Comparison of ENCODE assay signal across 8 mouse cellular contexts in the genomic region with DNA sequence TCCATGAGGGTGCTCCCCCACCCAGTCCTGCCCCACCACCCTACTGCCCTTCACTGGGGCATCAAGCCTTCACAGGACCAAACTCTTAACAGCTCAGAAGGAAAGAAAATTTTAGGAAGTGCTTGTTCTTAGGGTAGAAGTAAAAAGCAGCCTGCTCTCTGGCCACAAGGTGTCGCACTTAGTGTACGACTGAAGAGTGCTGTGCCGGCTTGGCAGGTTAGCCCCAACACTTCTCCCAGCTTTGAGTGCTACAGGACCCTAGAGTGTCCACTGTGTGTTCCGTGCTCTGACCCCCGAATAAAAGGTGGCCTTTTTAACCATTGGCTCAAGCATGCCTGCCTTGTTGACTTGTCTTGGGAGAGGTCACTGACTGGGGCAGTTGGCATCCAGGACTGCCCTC. TPM values are rescaled to one million over a fixed set of nuclear protein-coding genes. Genes with fewer than 3 reads are reported as not detected.
DNase-seq lines count a peak whose midpoint lies in the region; ATAC-seq and TF ChIP-seq lines count a peak whose summit lies in the region.

No protein-coding gene starts in this region.

- H3K4me3 ChIP-seq in cortical plate, adult 2 months (ENCODE audit: insufficient read depth, low read length): no peak overlapping the region
- no peak overlapping the region for H3K4me3 ChIP-seq in limb, embryonic 14.5 days (replicated peaks; ENCODE audit: low read length)

- TF ChIP-seq CTCF in cortical plate, adult 2 months (IDR thresholded peaks at IDR 0.05; ENCODE audit: extremely low read depth, insufficient read depth, low read length): peak; percentile 75

- H3K4me1 ChIP-seq in cortical plate, adult 2 months (ENCODE audit: control insufficient read depth, insufficient read depth, low read length): no peaks in the 10 kb centered on the region; the same call in 1 of the 2 replicates
- peaks cover 12% of the 10 kb centered on the region; the same call in 1 of the 2 replicates for H3K4me1 ChIP-seq in limb, embryonic 14.5 days (ENCODE audit: control insufficient read depth, insufficient read depth, low read length)

- no peak overlapping the region for H3K4me2 ChIP-seq in limb, embryonic 14.5 days (replicated peaks; ENCODE audit: low read depth, low read length, severe bottlenecking)

- H3K9me3 ChIP-seq in limb, embryonic 14.5 days (ENCODE audit: control insufficient read depth, low read length): no peaks in the 10 kb centered on the region

- TF ChIP-seq POLR2A in cortical plate, adult 2 months (IDR thresholded peaks at IDR 0.05; ENCODE audit: extremely low read depth, insufficient read depth, low read length): no peak
- no peak for TF ChIP-seq POLR2A in limb, embryonic 14.5 days (IDR thresholded peaks at IDR 0.05; ENCODE audit: borderline replicate concordance, extremely low read depth, insufficient read depth, insufficient read length)

- peaks cover 50% of the 10 kb centered on the region for H3K36me3 ChIP-seq in limb, embryonic 14.5 days (ENCODE audit: control insufficient read depth, insufficient read depth, low read length)
- peaks cover 4% of the 10 kb centered on the region; the same call in 1 of the 2 replicates for H3K36me3 ChIP-seq in splenic B cell, adult 2 months (ENCODE audit: control insufficient read depth, insufficient read depth, low read length, poor library complexity, severe bottlenecking)

- H3K9ac ChIP-seq in limb, embryonic 14.5 days (ENCODE audit: low read depth, low read length, severe bottlenecking): no peak overlapping the region

- H3K27me3 ChIP-seq in limb, embryonic 14.5 days (ENCODE audit: control insufficient read depth, insufficient read depth, low read length): no peaks in the 10 kb centered on the region
- no peaks in the 10 kb centered on the region for H3K27me3 ChIP-seq in splenic B cell, adult 2 months (ENCODE audit: control insufficient read depth, insufficient read depth, low read length, poor library complexity, severe bottlenecking)

- WGBS in limb, embryonic 14.5 days: 13% methylated on average over 5 of the region's 5 CpGs

- H3K27ac ChIP-seq in cortical plate, adult 2 months (ENCODE audit: insufficient read depth, low read length): no peak overlapping the region
- H3K27ac ChIP-seq in limb, embryonic 14.5 days (replicated peaks; ENCODE audit: low read depth, low read length): no peak overlapping the region

- peak; percentile 60; the same call in 1 of the 2 replicates for ATAC-seq in limb, embryonic 14.5 days (ENCODE audit: low FRiP score, low read depth)

- DNase-seq in 3134 (ENCODE audit: extremely low read depth, insufficient read length, low spot score): peak; percentile 17
- DNase-seq in adrenal gland, adult (ENCODE audit: inconsistent age in 2 of 2, low spot score in 1 of 2): peak; percentile 74 to 89
- peak; percentile 56 to 77 for DNase-seq in gastrocnemius, postnatal 4 days (ENCODE audit: low spot score in 2 of 2)
- DNase-seq in kidney, adult 9 months: peak; percentile 82
- peak; percentile 86 for DNase-seq in limb, embryonic 14.5 days (ENCODE audit: low spot score)
- DNase-seq in natural killer cell, adult 2 months (ENCODE audit: low spot score in 2 of 2): peak; percentile 58 to 77
- peak; percentile 88 for DNase-seq in splenic B cell, adult 2 months (ENCODE audit: low read depth, low spot score)

RNA-seq across cellular contexts. Expression of gene C1qtnf12, which starts 2.8 kb away (rescaled TPM):
- 19.3 and 22.2 TPM in 2 replicates for polyA plus RNA-seq in cortical plate, adult 2 months (2012; rRNA removed)
- total RNA-seq in gastrocnemius, postnatal 4 days (2021): 10 to 100 TPM; 24.0 to 36.0 TPM
- 37.0 and 44.3 TPM in 2 replicates for polyA plus RNA-seq in limb, embryonic 14.5 days (2012; rRNA removed)
- polyA plus RNA-seq in limb, embryonic 14.5 days (2014; fragmentation: Nextera tagmentation; extraction: Ambion mirVana): 52.3 and 56.6 TPM in 2 replicates

RNA-seq across cellular contexts. Expression of gene Ube2j2, which starts 15.6 kb away (rescaled TPM):
- 72.6 and 75.2 TPM in 2 replicates for polyA plus RNA-seq in cortical plate, adult 2 months (2012; rRNA removed)
- 10 to 100 TPM; 59.6 to 74.0 TPM for total RNA-seq in gastrocnemius, postnatal 4 days (2021)
- polyA plus RNA-seq in limb, embryonic 14.5 days (2012; rRNA removed): 106 and 117 TPM in 2 replicates
- polyA plus RNA-seq in limb, embryonic 14.5 days (2014; fragmentation: Nextera tagmentation; extraction: Ambion mirVana): 122 and 126 TPM in 2 replicates

RNA-seq across cellular contexts. Expression of gene B3galt6, which starts 33.2 kb away (rescaled TPM):
- polyA plus RNA-seq in cortical plate, adult 2 months (2012; rRNA removed): 8.9 and 11.0 TPM in 2 replicates
- 1 to 10 TPM; 4.8 to 6.0 TPM for total RNA-seq in gastrocnemius, postnatal 4 days (2021)
- 11.3 and 15.2 TPM in 2 replicates for polyA plus RNA-seq in limb, embryonic 14.5 days (2012; rRNA removed)
- 17.0 and 18.8 TPM in 2 replicates for polyA plus RNA-seq in limb, embryonic 14.5 days (2014; fragmentation: Nextera tagmentation; extraction: Ambion mirVana)

RNA-seq across cellular contexts. Expression of gene Sdf4, which starts 33.4 kb away (rescaled TPM):
- 122 and 126 TPM in 2 replicates for polyA plus RNA-seq in cortical plate, adult 2 months (2012; rRNA removed)
- total RNA-seq in gastrocnemius, postnatal 4 days (2021): 100 to 1,000 TPM; 116 to 117 TPM
- 52.4 and 74.5 TPM in 2 replicates for polyA plus RNA-seq in limb, embryonic 14.5 days (2012; rRNA removed)
- polyA plus RNA-seq in limb, embryonic 14.5 days (2014; fragmentation: Nextera tagmentation; extraction: Ambion mirVana): 171 TPM in 2 replicates

RNA-seq across cellular contexts. Expression of gene Tnfrsf4, which starts 54.4 kb away (rescaled TPM):
- polyA plus RNA-seq in cortical plate, adult 2 months (2012; rRNA removed): 3.4 and 4.0 TPM in 2 replicates
- 1 to 10 TPM in 1 of 2 experiments, under 1 TPM in 1; 0.93 to 1.4 TPM for total RNA-seq in gastrocnemius, postnatal 4 days (2021)
- 4.8 and 5.8 TPM in 2 replicates for polyA plus RNA-seq in limb, embryonic 14.5 days (2012; rRNA removed)
- 0.58 and 0.65 TPM in 2 replicates for polyA plus RNA-seq in limb, embryonic 14.5 days (2014; fragmentation: Nextera tagmentation; extraction: Ambion mirVana)

Comparison
In these comparisons a context has a peak if more than half of its experiments do, and no peak if none do; other contexts are left out.
1. DNase-seq: peak in every context shown above with its lines; median percentile 88 in splenic B cell, adult 2 months; 86 in limb, embryonic 14.5 days; 82 in kidney, adult 9 months; 82 in adrenal gland, adult; 68 in natural killer cell, adult 2 months; 66 in gastrocnemius, postnatal 4 days; 17 in 3134.